Mouse (Mus musculus) adrenal gland, adult 8-10 months (tissue): ENCODE measurements around the gene Rassf2. TPM values are rescaled to one million over a fixed set of nuclear protein-coding genes. Genes with fewer than 3 reads are reported as not detected.

Experiments
- DNase-seq: peaks from one replicate; pipeline ENCODE4 v3.0.0; 2022
- total RNA-seq, 4 experiments: library from RNA; stranded (reverse); gene quantifications; 2 replicates each; pipeline ENCODE4 v1.2.4; 2022

Rassf2 gene
- total RNA-seq = 10 to 100 TPM; 10.2 to 14.5 (median 12.2) TPM

- DNase-seq = peak; percentile 70
Observed at GRCm38 (mm10) chr2:132029646-132030417, at the start of gene Rassf2. Gene Rassf2 (minus strand): TSS chr2:132030258.

- no peak for DNase-seq
Observed at GRCm38 (mm10) chr2:132079139-132079538, 49.1 kb upstream of the Rassf2 start.

GRCm38 (mm10) chr2:132073052-132073451, 43.0 kb upstream of the Rassf2 start:
- no peak for DNase-seq

GRCm38 (mm10) chr2:132069985-132070735, 40.1 kb upstream of the Rassf2 start:
- no peak for DNase-seq

- DNase-seq = no peak
Observed at GRCm38 (mm10) chr2:132064185-132064831, 34.2 kb upstream of the Rassf2 start.

GRCm38 (mm10) chr2:132063776-132064175, 33.7 kb upstream of the Rassf2 start:
- DNase-seq = no peak

GRCm38 (mm10) chr2:132061884-132062283, 31.8 kb upstream of the Rassf2 start:
- DNase-seq = no peak

- no peak for DNase-seq
Observed at GRCm38 (mm10) chr2:132059919-132060318, 29.9 kb upstream of the Rassf2 start.

- DNase-seq = no peak
Observed at GRCm38 (mm10) chr2:132055349-132055753, 25.3 kb upstream of the Rassf2 start.

GRCm38 (mm10) chr2:132053824-132054223, 23.8 kb upstream of the Rassf2 start:
- DNase-seq = no peak

GRCm38 (mm10) chr2:132051798-132052197, 21.7 kb upstream of the Rassf2 start:
- DNase-seq = no peak

- DNase-seq = no peak
Observed at GRCm38 (mm10) chr2:132049921-132050320, 19.9 kb upstream of the Rassf2 start.

- no peak for DNase-seq
Observed at GRCm38 (mm10) chr2:132049491-132049890, 19.4 kb upstream of the Rassf2 start.

- no peak for DNase-seq
Observed at GRCm38 (mm10) chr2:132048143-132048772, 18.2 kb upstream of the Rassf2 start.

- no peak for DNase-seq
Observed at GRCm38 (mm10) chr2:132047364-132047763, 17.3 kb upstream of the Rassf2 start.

- DNase-seq = no peak
Observed at GRCm38 (mm10) chr2:132046659-132047058, 16.6 kb upstream of the Rassf2 start.

- no peak for DNase-seq
Observed at GRCm38 (mm10) chr2:132044320-132045274, 14.5 kb upstream of the Rassf2 start.

- DNase-seq = peak; percentile 75
Observed at GRCm38 (mm10) chr2:132043101-132043621, 13.1 kb upstream of the Rassf2 start.

- no peak for DNase-seq
Observed at GRCm38 (mm10) chr2:132039894-132040293, 9.8 kb upstream of the Rassf2 start.

GRCm38 (mm10) chr2:132036326-132036725, 6.3 kb upstream of the Rassf2 start:
- DNase-seq = no peak

- no peak for DNase-seq
Observed at GRCm38 (mm10) chr2:132035470-132035835, 5.4 kb upstream of the Rassf2 start.
